Mouse (Mus musculus) thymus, adult 18-20 months (tissue): ENCODE measurements around the gene Mto1.
A peak's percentile ranks its signal among the peaks of the same experiment; 100 is the strongest.
"Not testable (repeated sequence)": the region's sequence is repeated elsewhere in the genome, so short reads cannot be mapped to it uniquely, and the experiment has no call there.

Experiments
- DNase-seq, 2 experiments: peaks; one replicate each; pipeline ENCODE4 v3.0.0; 2022; ENCODE audit warnings: mixed read lengths in 2 of 2

The Mto1 gene

GRCm38 (mm10) chr9:78476531-78477020 is 28.6 kb downstream of the Mto1 start:
- no peak for DNase-seq

DNA sequence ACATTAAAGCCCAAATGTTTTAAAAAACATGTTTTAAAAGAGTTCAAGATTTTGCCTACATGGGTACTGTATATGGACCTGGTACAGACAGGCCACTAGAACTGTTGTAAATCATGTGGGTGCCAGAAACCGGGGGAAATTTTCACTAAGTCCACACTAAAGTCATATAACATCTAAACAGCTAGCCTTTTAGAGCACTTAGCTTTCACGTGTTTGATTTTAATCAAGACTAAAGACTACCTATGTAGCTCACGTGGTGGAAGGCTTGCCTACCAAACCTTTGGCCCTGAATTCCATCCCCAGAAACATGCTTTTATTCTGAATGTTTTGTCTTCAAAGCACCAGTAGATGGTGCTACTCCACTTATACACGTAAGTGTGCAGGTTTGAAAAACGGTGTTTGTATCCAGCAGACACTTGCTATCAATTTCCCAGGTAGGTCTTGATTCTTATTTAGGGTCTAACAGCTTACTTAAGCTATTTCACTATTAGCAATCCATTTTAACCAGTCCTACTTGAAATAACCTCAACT is 29.1 kb downstream of the Mto1 start:
- DNase-seq: no peak

- DNase-seq: not testable (repeated sequence)
Observed at GRCm38 (mm10) chr9:78478009-78478605, 30.1 kb downstream of the Mto1 start.

DNA sequence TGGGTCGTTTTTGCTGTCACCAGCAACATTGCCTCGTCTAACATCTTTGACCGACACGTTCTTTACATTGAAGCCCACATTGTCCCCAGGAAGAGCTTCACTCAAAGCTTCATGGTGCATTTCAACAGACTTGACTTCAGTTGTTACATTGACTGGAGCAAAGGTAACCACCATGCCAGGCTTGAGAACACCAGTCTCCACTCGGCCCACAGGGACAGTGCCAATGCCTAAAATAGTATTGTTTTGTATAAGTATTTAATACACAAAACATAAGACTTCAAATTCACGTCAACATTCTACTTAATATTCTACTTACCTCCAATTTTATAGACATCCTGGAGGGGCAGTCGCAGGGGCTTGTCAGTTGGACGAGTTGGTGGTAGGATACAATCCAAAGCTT is 31.3 kb downstream of the Mto1 start:
- not testable (repeated sequence) for DNase-seq

- not testable (repeated sequence) for DNase-seq
Observed at GRCm38 (mm10) chr9:78480227-78480626, 32.2 kb downstream of the Mto1 start.

- peak; percentile 59 to 70 for DNase-seq
Observed at GRCm38 (mm10) chr9:78480706-78481358, 32.8 kb downstream of the Mto1 start.

DNA sequence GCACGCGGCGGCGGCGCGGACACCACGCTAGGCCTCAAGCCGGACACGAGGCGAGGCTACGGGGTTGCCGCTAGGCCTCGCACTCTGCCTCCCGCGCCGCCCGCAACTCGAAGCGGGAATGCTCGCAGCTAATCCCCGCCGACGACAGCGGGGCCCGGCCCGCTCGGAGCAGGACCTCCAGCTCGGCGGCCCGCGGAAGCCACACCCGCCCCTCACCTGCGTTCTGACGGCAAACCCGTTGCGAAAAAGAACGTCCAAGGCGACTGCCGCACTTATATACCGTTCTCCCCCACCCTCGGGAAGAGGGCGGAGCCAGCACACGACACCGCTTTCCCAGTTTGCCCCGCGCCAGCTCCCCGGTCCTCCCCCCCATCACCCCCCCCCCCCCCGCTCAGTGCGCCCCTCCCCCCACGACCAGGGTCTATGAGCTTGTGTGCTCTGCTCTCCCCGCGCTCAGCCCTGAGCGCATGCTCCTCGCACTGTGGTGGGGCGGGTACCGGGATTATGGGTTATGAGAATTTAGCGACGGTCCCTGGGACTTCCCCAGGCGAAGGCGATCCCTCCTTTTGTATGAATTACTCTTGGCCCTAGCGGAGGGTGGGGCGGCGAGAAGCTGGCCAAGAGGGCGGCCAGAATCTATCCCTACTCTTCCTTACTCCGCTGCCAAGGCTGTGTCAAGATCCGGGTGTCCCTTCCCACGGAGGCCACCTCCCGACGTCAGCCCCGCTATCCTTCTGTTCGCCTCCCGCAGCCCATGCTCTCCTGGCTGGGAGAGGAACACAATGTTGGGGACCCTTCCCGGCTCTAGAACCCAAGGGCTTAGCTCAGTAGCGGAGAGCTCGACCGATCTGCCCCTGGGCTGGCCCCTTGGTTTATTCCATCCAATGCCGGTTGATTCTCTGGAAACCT is 33.7 kb downstream of the Mto1 start:
- DNase-seq: peak; percentile 90 to 95

DNA sequence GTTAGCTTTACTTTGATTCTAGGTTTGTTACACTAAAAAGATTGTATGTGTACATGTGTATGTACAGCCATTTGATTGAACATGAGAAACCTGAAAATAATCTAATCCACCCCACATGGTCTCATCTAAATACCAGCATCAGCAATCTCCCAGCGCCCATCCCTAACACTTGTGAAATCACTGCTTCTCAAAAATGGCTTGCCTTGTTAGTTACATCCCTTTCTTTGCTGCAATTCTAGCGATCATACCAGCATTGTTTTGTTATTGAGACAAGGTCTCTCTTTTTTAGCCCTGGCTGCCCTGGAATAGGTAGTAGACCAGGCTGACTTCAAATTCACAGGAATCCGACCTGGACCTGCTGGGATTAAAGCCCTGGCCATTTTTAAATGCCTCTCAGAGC is 34.4 kb downstream of the Mto1 start:
- no peak for DNase-seq

DNA sequence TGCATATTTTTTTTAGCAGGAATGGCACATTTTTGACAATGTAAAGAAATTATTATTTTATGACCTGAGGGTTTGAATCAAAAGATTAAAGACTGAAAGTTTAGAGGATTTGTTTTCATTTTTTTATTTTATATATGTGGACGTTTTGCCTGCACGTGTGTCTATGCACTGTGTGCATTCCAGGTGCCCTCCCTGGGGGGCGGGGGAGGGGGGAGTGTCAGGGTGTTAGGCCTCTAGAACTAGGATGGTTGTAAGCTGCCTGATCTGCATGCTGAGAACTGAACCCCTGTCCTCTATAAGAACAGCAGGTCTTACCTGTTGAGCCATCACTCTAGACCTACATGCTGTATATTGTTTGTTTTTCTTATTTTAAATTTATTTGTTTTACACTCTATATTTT is 36.7 kb downstream of the Mto1 start:
- no peak for DNase-seq

GRCm38 (mm10) chr9:78488021-78488420 is 40.0 kb downstream of the Mto1 start:
- DNase-seq: not testable (repeated sequence)

- peak; percentile 40 to 43 for DNase-seq
Observed at GRCm38 (mm10) chr9:78488890-78489420, 40.9 kb downstream of the Mto1 start, which contains the start of gene Eef1a1. TSS of gene Eef1a1 (minus strand) at chr9:78489151.

DNA sequence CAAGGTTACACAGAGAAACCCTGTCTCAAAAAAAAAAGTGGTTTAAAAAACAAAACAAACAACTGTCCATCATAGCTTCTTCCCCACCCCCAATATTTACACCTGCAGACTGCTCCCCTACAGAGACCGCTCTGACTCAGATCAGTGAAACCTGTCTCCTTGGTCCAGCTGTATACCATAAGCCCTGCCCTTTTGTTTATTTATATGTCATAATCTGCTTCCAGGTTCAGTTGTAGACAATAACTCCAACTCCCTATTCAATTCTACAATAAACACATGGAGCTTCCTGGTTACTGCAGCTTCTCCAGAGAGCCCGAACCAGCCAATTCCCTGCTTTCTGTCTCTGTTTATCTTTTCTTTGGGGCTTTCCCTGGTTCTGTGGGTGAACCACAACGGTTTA is 43.2 kb downstream of the Mto1 start:
- no peak for DNase-seq

- no peak for DNase-seq
Observed at GRCm38 (mm10) chr9:78492254-78492653, 44.2 kb downstream of the Mto1 start.

GRCm38 (mm10) chr9:78493171-78493570 is 45.2 kb downstream of the Mto1 start:
- DNase-seq: no peak

DNA sequence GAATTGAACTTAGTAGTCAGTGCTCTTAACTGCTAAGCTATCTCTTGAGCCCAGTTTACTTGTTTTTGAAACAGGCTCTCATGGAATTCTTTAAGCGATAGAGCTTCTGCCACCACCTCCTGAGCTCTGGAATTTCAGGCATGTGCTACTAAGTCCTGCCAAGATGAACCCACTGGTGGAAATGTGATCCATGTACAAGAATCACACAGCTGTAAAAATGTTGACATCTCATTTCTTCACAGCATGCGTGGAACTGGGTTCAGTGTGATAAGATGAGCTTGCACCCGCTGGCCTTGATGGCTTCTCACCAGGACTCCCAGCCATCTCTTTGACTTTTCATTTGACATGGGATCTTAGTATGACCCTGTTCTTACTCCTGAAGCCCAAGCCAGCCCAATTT is 52.4 kb downstream of the Mto1 start:
- no peak for DNase-seq

- no peak for DNase-seq
Observed at GRCm38 (mm10) chr9:78501284-78501683, 53.3 kb downstream of the Mto1 start.

DNA sequence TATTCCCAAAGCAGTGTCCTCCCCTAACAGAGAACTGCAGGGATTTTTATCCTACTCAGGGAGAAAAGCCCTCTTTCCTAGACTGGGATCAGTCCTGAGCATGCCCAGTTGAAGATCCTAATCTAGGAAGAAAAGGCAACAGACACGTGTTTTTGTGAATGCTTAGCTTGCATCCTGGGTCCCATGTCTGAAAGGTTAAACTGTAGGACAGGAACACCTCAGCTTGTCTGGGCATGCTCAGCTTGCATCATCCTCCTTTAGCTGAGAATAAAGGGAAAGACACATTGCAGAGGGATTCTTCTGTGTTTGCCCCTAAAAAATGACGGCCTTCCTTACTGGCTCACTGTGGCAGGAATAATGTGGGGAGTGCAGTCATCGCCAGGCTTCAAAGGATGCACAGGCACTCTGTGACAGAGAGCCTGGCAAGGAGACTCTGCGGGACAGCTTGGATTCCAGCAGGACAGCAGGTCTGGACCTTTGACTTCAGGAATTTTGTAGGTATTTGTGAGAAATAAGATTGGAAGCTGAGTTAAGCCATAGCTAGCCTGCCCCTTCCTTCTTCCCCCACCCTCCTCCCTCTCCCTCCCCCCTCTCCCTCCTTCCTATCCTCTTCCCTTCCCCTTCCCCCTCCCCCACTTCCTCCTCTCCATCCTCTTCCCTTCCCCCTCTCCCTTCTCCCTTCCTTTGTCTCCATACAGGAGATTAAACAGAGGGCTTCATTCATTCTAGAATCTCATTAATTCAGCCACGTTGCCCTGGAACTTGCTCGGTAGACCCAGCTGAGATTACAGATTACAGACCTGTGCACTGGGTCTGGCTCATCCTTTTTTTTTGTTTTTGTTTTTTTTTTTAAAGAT is 55.4 kb downstream of the Mto1 start:
- no peak for DNase-seq

DNA sequence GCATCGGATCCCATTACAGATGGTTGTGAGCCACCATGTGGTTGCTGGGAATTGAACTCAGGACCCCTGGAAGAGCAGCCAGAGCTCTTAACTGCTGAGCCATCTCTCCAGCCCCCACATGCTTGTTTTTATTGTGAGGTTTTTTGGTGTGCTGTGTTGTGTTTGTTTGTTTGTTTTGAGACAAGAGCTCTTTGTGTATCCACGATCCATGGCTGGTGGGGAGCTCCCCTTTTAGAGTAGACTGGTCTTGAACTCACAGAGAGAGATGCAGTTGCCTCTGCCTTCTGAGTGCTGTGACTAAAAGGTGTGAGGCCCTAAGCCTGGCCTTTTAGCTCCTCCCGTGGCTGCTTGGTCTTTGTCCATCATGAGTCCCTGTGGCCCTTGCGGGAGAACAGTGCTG is 56.1 kb downstream of the Mto1 start:
- DNase-seq: no peak

DNA sequence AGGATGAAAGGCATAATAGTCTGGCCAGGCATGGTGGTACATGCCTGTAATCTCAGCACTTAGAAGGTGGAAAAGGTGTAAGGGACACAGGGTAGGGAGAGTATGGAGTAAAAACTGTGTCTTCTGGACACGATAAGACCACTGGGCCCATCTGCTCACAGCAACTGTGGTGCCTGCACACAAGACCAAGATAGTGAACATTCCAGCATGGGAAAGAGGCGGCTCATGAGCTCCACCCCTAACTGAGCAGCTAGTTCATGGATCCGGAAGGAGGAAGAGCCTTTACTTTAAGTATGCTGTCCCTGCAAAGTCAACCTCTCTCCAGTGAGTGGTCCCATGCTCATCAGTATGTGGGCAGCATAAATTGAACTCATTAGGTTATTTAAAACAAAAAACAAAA is 56.7 kb downstream of the Mto1 start:
- DNase-seq: no peak

DNA sequence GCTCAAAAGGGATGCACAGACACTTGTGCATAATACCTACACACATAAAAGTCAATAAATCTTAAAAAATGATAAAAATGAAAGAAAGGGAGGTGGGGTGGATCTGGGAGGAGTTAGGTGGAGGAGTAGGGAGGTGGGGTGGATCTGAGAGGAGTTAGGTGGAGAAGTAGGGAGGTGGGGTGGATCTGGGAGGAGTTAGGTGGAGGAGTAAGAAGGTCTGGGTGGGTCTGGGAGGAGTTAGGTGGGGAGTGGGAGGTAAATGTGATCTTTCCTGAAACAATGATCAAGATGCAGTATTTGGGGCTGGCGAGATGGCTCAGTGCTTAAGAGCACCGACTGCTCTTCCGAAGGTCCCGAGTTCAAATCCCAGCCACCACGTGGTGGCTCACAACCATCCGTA is 57.2 kb downstream of the Mto1 start:
- no peak for DNase-seq

DNA sequence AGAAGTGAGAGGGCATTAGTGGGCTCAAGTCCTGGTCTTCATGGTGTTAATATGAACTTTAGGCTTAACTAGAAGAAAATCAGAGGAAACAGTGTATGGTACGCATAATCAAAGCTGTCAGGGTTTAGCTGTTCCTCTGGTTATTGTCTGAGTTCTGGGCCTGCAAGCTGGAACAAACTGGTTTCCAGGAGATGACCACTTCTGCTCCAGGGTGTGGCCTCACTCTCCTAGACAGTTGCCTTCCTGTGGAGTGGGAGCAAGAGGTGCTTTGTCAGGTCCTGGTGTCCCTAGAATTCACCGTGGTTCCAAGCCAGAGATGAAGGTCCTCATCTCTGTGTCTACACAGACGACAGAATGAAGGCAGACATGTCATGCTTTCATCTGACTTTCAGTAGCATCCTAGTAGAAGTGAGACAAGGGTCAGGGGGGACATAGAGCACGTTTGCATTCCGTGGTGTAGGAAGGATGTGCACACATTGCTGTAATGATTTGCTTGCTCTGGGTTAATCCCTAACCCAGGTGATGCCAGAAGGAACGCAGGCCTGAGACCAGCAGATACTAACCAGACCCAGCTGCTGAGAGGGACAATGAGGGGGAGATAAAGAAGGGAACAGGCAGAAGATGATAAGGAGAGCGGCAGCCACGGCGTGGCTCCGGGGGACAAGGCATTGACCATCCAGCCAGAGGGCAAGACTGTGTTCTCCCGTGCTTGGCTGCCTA is 58.2 kb downstream of the Mto1 start:
- no peak for DNase-seq
